Mouse (Mus musculus) thymus, adult 18-20 months (tissue): ENCODE measurements around the gene Mettl24.

Source experiments
- DNase-seq, 2 experiments: peaks; one replicate each; pipeline ENCODE4 v3.0.0; 2022; ENCODE audit warnings: mixed read lengths in 2 of 2

The Mettl24 gene

GRCm38 (mm10) chr10:40683092-40683867 is at the start of gene Mettl24:
TSS of gene Mettl24 (plus strand) at chr10:40683282.
- DNase-seq = peak in 1 of 2 experiments; percentile 3

GRCm38 (mm10) chr10:40637331-40637730 is 45.8 kb upstream of the Mettl24 start:
- DNase-seq = no peak

- no peak for DNase-seq
These were observed 44.8 kb upstream of the Mettl24 start for GRCm38 (mm10) chr10:40638276-40638675.

GRCm38 (mm10) chr10:40638823-40639819 is 44.0 kb upstream of the Mettl24 start:
- DNase-seq = no peak

- DNase-seq = no peak
These were observed 42.7 kb upstream of the Mettl24 start for GRCm38 (mm10) chr10:40640406-40640805.

GRCm38 (mm10) chr10:40641901-40642300 is 41.2 kb upstream of the Mettl24 start:
- DNase-seq = no peak

GRCm38 (mm10) chr10:40643126-40643525 is 40.0 kb upstream of the Mettl24 start:
- no peak for DNase-seq

- no peak for DNase-seq
These were observed 38.6 kb upstream of the Mettl24 start for GRCm38 (mm10) chr10:40644456-40644855.

GRCm38 (mm10) chr10:40645346-40645745 is 37.7 kb upstream of the Mettl24 start:
- no peak for DNase-seq

GRCm38 (mm10) chr10:40648776-40649175 is 34.3 kb upstream of the Mettl24 start:
- no peak for DNase-seq

GRCm38 (mm10) chr10:40649634-40650033 is 33.4 kb upstream of the Mettl24 start:
- no peak for DNase-seq

GRCm38 (mm10) chr10:40651676-40652075 is 31.4 kb upstream of the Mettl24 start:
- DNase-seq = no peak

GRCm38 (mm10) chr10:40665270-40665669 is 17.8 kb upstream of the Mettl24 start:
- DNase-seq = no peak

- DNase-seq = no peak
These were observed 16.1 kb upstream of the Mettl24 start for GRCm38 (mm10) chr10:40666943-40667342.

GRCm38 (mm10) chr10:40668640-40669039 is 14.4 kb upstream of the Mettl24 start:
- DNase-seq = no peak

- DNase-seq = no peak
These were observed 10.3 kb upstream of the Mettl24 start for GRCm38 (mm10) chr10:40672587-40673296.

- no peak for DNase-seq
These were observed 9.8 kb upstream of the Mettl24 start for GRCm38 (mm10) chr10:40673297-40673665.

- no peak for DNase-seq
These were observed 8.9 kb upstream of the Mettl24 start for GRCm38 (mm10) chr10:40674151-40674550.

- DNase-seq = no peak
These were observed 7.2 kb upstream of the Mettl24 start for GRCm38 (mm10) chr10:40675921-40676320.

GRCm38 (mm10) chr10:40678477-40678876 is 4.6 kb upstream of the Mettl24 start:
- no peak for DNase-seq

GRCm38 (mm10) chr10:40682470-40682869 is 612 bp upstream of the Mettl24 start:
- DNase-seq = no peak

- no peak for DNase-seq
These were observed 779 bp downstream of the Mettl24 start for GRCm38 (mm10) chr10:40683868-40684253.

- DNase-seq = no peak
These were observed 1.2 kb downstream of the Mettl24 start for GRCm38 (mm10) chr10:40684326-40684725.
